Mouse (Mus musculus) liver, embryonic 14.5 days (tissue): ENCODE measurements around the gene Dnah10. TPM values are rescaled to one million over a fixed set of nuclear protein-coding genes. Genes with fewer than 3 reads are reported as not detected.

Source experiments
- ATAC-seq: fragments of 200-750 bp; cut with Nextera tagmentation; 2 replicates; pipeline ENCODE4 v1.8.0; 2017; ENCODE audit warnings: moderate number of reproducible peaks, mild to moderate bottlenecking, moderate library complexity; ENCODE audit not compliant: insufficient read depth
- DNase-seq, 3 experiments: peaks; one replicate each; pipeline ENCODE4 v3.0.0-alpha.2; 2012 to 2013; ENCODE audit warnings: low read depth in 3 of 3, low spot score in 3 of 3
- H3K27ac ChIP-seq: fragments of 300-500 bp; sonication (generic); 2 replicates; pipeline ENCODE4 v1.5.1; 2014; ENCODE audit warnings: moderate library complexity, mild to moderate bottlenecking, control low read depth, inconsistent platforms
- H3K27me3 ChIP-seq: fragments of 300-500 bp; sonication (generic); 2 replicates; pipeline ENCODE4 v1.6.1; 2014; ENCODE audit warnings: mild to moderate bottlenecking, low read length, moderate library complexity; ENCODE audit not compliant: control insufficient read depth, insufficient read depth
- H3K36me3 ChIP-seq: fragments of 300-500 bp; sonication (generic); replicated peaks from 2 replicates; pipeline ENCODE4 v1.6.1; 2014; ENCODE audit warnings: low read depth; ENCODE audit not compliant: control insufficient read depth, insufficient read depth
- H3K4me1 ChIP-seq, 2 experiments: fragments of 200-500 bp in 1 of 2; fragments of 300-500 bp in 1 of 2; sonication (generic) in 1 of 2; replicated peaks; 2 replicates each; pipeline ENCODE4 v1.6.1; 2012 to 2014; ENCODE audit warnings: antibody characterized with exemption in 1 of 2, inconsistent platforms in 1 of 2, low read length in 1 of 2; ENCODE audit not compliant: control insufficient read depth in 2 of 2, insufficient read depth in 2 of 2
- H3K4me2 ChIP-seq: fragments of 300-500 bp; sonication (generic); 2 replicates; pipeline ENCODE4 v1.6.1; 2014; ENCODE audit warnings: low read depth, mild to moderate bottlenecking, control low read depth, moderate library complexity
- H3K4me3 ChIP-seq, 2 experiments: fragments of 200-500 bp in 1 of 2; fragments of 300-500 bp in 1 of 2; sonication (generic) in 1 of 2; 2 replicates each; pipeline ENCODE4 v1.5.1; 2012 to 2014; ENCODE audit warnings: low read depth in 2 of 2, low read length in 2 of 2, mild to moderate bottlenecking in 2 of 2, control low read depth in 1 of 2, inconsistent platforms in 1 of 2, moderate library complexity in 1 of 2; ENCODE audit not compliant: insufficient read depth in 1 of 2
- H3K9ac ChIP-seq: fragments of 300-500 bp; sonication (generic); replicated peaks from 2 replicates; pipeline ENCODE4 v1.6.1; 2014; ENCODE audit warnings: mild to moderate bottlenecking, control low read depth, moderate library complexity
- H3K9me3 ChIP-seq: fragments of 300-500 bp; sonication (generic); 2 replicates; pipeline ENCODE4 v1.6.1; 2016; ENCODE audit warnings: low read length, mixed read lengths; ENCODE audit not compliant: control insufficient read depth
- CTCF ChIP-seq: IDR thresholded peaks from 2 replicates; pipeline ENCODE4 v1.5.1; 2016; ENCODE audit warnings: antibody characterized with exemption, low read depth, control low read depth
- EP300 ChIP-seq: IDR thresholded peaks from 2 replicates; pipeline ENCODE4 v1.6.1; 2016; ENCODE audit warnings: antibody characterized with exemption, low read depth
- WGBS: fragments of 180-500 bp; shearing (Covaris S2); extraction: QIAGEN DNeasy Blood & Tissue Kit; methylation state at CpG from one replicate; pipeline ENCODE4 v1.1.7; 2014; ENCODE audit not compliant: insufficient replicate concordance; 5-methylcytosine and 5-hydroxymethylcytosine counted together
- polyA plus RNA-seq, 2 experiments: library from polyadenylated mRNA; depleted of rRNA in 1 of 2; stranded (reverse) in 1 of 2; unstranded in 1 of 2; fragments of >200 nt; fragmentation: Nextera tagmentation in 1 of 2; extraction: Ambion mirVana in 1 of 2; gene quantifications; 2 replicates each; pipeline versions ENCODE4 v1.2.1 to v1.2.3; 2012 to 2014

The Dnah10 gene
- polyA plus RNA-seq, 2 experiments: 0.02 TPM; not detected in 1

- peaks cover 2% of the 10 kb centered on the region; the same call in 1 of the 2 replicates for H3K36me3 ChIP-seq
- DNase-seq: no peak
These were observed 159.0 kb downstream of the Dnah10 start for GRCm38 (mm10) chr5:124883877-124884276.

More at GRCm38 (mm10) chr5:124883877-124884276, 159.0 kb downstream of the Dnah10 start:
- no peak overlapping the region for H3K4me3 ChIP-seq
- H3K27ac ChIP-seq: no peak overlapping the region
- H3K4me2 ChIP-seq: no peak overlapping the region
- H3K9me3 ChIP-seq: no peaks in the 10 kb centered on the region
- no peak for TF ChIP-seq EP300
- no peak for TF ChIP-seq CTCF
- no peaks in the 10 kb centered on the region for H3K27me3 ChIP-seq
- no peak overlapping the region for H3K9ac ChIP-seq
- WGBS: 79% methylated on average over 6 of the region's 6 CpGs
- no peaks in the 10 kb centered on the region for H3K4me1 ChIP-seq
- ATAC-seq: no peak

Other genes with a start within 250 kb of the Dnah10 start
- 5.9 and 8.1 TPM in 2 replicates for gene Rilpl2, start 246.7 kb upstream of the Dnah10 start, polyA plus RNA-seq (2012; rRNA removed)
- gene Rilpl2, start 246.7 kb upstream of the Dnah10 start, polyA plus RNA-seq (2014; fragmentation: Nextera tagmentation; extraction: Ambion mirVana): 7.8 and 9.6 TPM in 2 replicates
- 3.0 and 7.4 TPM in 2 replicates for gene Snrnp35, start 242.0 kb upstream of the Dnah10 start, polyA plus RNA-seq (2012; rRNA removed)
- 4.5 and 5.8 TPM in 2 replicates for gene Snrnp35, start 242.0 kb upstream of the Dnah10 start, polyA plus RNA-seq (2014; fragmentation: Nextera tagmentation; extraction: Ambion mirVana)
- gene Rilpl1, start 193.7 kb upstream of the Dnah10 start, polyA plus RNA-seq (2012; rRNA removed): 0.71 and 0.98 TPM in 2 replicates
- gene Rilpl1, start 193.7 kb upstream of the Dnah10 start, polyA plus RNA-seq (2014; fragmentation: Nextera tagmentation; extraction: Ambion mirVana): 1.4 and 2.1 TPM in 2 replicates
- gene Tmed2, start 184.4 kb upstream of the Dnah10 start, polyA plus RNA-seq (2012; rRNA removed): 76.9 and 99.9 TPM in 2 replicates
- gene Tmed2, start 184.4 kb upstream of the Dnah10 start, polyA plus RNA-seq (2014; fragmentation: Nextera tagmentation; extraction: Ambion mirVana): 321 and 328 TPM in 2 replicates
- gene Ddx55, start 172.2 kb upstream of the Dnah10 start, polyA plus RNA-seq (2012; rRNA removed): 5.2 and 7.1 TPM in 2 replicates
- 4.7 and 5.4 TPM in 2 replicates for gene Ddx55, start 172.2 kb upstream of the Dnah10 start, polyA plus RNA-seq (2014; fragmentation: Nextera tagmentation; extraction: Ambion mirVana)
- gene Eif2b1, start 146.0 kb upstream of the Dnah10 start, polyA plus RNA-seq (2012; rRNA removed): 19.7 and 25.7 TPM in 2 replicates
- gene Eif2b1, start 146.0 kb upstream of the Dnah10 start, polyA plus RNA-seq (2014; fragmentation: Nextera tagmentation; extraction: Ambion mirVana): 50.5 and 52.2 TPM in 2 replicates
- 11.5 and 20.8 TPM in 2 replicates for gene Gtf2h3, start 145.9 kb upstream of the Dnah10 start, polyA plus RNA-seq (2012; rRNA removed)
- gene Gtf2h3, start 145.9 kb upstream of the Dnah10 start, polyA plus RNA-seq (2014; fragmentation: Nextera tagmentation; extraction: Ambion mirVana): 21.8 and 24.4 TPM in 2 replicates
- gene Atp6v0a2, start 96.5 kb upstream of the Dnah10 start, polyA plus RNA-seq (2012; rRNA removed): 5.3 and 5.6 TPM in 2 replicates
- gene Atp6v0a2, start 96.5 kb upstream of the Dnah10 start, polyA plus RNA-seq (2014; fragmentation: Nextera tagmentation; extraction: Ambion mirVana): 10.3 and 12.9 TPM in 2 replicates
- 0.22 and 0.38 TPM in 2 replicates for gene Ccdc92, start 137.3 kb downstream of the Dnah10 start, polyA plus RNA-seq (2012; rRNA removed)
- gene Ccdc92, start 137.3 kb downstream of the Dnah10 start, polyA plus RNA-seq (2014; fragmentation: Nextera tagmentation; extraction: Ambion mirVana): 0.14 and 0.21 TPM in 2 replicates
- gene Zfp664, start 137.6 kb downstream of the Dnah10 start, polyA plus RNA-seq (2012; rRNA removed): 5.8 and 7.9 TPM in 2 replicates
- gene Zfp664, start 137.6 kb downstream of the Dnah10 start, polyA plus RNA-seq (2014; fragmentation: Nextera tagmentation; extraction: Ambion mirVana): 9.9 and 10.6 TPM in 2 replicates